Mouse (Mus musculus) left cerebral cortex, adult 2 months (tissue): ENCODE data around the gene Cacna1c. TPM values are rescaled to one million over a fixed set of nuclear protein-coding genes. Genes with fewer than 3 reads are reported as not detected.
A peak's percentile ranks its signal among the peaks of the same experiment; 100 is the strongest.

Source experiments
- DNase-seq, 2 experiments: peaks; one replicate each; pipeline ENCODE4 v3.0.0; 2021 to 2022; ENCODE audit warnings: low spot score in 2 of 2, mixed read lengths in 1 of 2; ENCODE audit errors: extremely low spot score in 1 of 2
- H3K27ac ChIP-seq: fragments of 200-600 bp; 2 replicates; pipeline ENCODE4 v1.8.1; 2022
- H3K4me3 ChIP-seq: fragments of 200-600 bp; 2 replicates; pipeline ENCODE4 v1.8.1; 2022
- CTCF ChIP-seq: fragments of 200-600 bp; IDR thresholded peaks from 2 replicates; pipeline ENCODE4 v1.8.1; 2022; ENCODE audit warnings: antibody characterized with exemption, mild to moderate bottlenecking, moderate library complexity
- intact Hi-C: fragments of 180-260 bp; cut with DNase I; formaldehyde crosslinking; loops from one replicate; pipeline ENCODE4 v1.15.1; 2025
- total RNA-seq, 2 experiments: library from RNA; stranded (reverse); gene quantifications; 2 replicates each; pipeline ENCODE4 v1.2.3; 2021

Gene Cacna1c
- total RNA-seq, 2 experiments from 2014 or later = 69.1 to 73.9 TPM

DNA sequence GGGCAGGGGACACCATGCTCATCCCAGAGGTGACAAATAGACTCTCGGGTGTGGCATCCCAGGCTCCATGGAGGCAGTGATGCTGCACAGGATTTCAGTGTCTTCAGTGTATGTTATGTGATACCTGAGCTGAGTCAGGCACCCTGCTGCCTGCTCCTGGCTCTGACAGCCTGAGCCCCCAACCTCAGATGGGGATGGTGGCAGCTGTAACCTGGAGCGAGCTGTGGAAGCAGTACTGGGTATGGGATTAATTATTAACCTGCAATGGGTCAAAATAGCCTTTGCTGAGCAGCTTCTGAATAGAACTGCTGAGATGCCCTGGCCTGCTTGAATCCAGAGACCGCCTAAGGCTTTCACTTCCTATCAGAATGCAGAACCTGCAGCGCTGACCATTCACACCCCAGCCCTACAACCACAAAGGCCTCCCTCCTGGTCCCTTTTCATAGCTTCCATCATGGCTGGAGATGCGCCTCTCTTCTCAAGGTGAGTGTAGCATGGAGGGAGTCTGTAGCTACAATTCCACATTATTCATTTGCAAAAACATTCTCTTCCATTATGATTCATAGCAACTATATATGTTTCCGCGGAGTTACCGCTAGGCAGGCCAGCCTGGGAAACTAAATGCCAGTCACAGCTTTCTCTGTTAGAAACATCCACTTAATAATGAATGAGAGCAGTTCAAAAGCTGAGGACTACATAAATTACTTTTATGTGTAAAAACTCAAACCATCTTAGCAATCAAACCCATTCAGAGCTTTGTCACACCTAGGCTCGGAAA, 206.0 kb downstream of the Cacna1c start:
- no peak for DNase-seq
- intact Hi-C loops = no loop called here
- no peak for TF ChIP-seq CTCF
- Histone ChIP-seq H3K4me3 (no peak overlapping the region), H3K27ac (no peak overlapping the region)

DNA sequence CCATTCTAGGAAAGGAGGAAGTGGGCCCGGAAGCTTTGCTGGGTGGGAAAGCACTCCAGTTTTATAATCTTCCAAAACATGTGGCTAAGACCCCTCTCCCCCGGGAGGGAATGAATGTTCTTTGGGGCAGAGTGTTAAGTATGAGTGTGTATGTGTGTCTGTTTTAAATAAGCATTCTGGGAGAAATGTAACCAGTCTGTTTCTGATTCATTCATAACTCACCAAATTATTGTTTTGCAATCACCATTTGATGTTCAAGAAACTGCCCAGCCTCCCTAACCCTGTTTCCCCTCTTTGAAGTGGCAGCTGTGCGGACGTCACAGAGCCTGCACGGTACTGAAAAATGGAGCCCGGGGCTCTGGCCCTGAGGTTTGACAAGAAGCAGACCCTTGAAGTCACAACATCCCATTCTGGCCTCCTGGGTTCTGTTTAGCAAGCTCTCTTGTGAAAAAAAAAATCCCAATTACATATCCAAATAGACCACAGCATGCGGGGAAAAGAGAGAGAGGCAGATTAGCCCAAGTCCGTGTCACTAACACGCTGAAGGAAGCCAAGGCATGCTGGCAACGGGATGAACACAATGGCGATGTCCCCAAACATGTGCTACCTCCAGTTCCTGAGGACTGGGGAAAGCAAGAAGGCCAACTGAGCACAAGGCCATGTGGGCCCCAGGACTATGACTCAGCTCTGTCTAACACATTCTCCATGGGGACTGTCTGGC, 211.9 kb downstream of the Cacna1c start:
- no peak for DNase-seq
- intact Hi-C loops = no loop called here
- TF ChIP-seq CTCF = no peak
- Histone ChIP-seq H3K4me3 (no peak overlapping the region), H3K27ac (no peak overlapping the region)

DNA sequence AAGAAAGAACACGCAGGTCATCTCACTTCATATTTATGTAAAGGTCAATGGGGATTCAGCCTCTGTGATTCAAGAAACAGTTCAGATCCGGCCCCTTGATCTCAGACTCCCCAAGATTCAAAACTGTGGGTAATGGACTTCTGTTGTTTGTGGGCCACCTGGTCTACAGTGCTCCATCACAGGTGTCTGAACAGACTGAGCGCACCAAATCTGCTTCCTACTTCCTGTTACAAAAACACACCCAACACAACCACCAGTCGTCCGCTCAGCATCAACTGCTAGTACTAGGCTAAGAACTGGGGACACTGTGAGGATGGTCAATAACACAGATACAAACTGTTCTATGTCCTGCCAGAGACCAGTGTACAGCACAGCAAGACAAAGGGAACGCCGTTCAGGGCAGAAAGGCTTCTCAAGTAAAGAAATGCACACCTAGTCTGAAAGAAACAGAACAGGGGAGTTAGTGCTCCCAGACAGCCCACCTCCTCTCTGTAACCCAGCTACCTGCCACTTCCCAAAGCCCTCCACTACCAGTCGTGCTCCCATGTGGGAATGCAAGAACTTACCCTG, 212.7 kb downstream of the Cacna1c start:
- H3K4me3 ChIP-seq = no peak overlapping the region
- TF ChIP-seq CTCF = no peak
- H3K27ac ChIP-seq = no peak overlapping the region
- intact Hi-C loops = no loop called here
- DNase-seq = no peak

DNA sequence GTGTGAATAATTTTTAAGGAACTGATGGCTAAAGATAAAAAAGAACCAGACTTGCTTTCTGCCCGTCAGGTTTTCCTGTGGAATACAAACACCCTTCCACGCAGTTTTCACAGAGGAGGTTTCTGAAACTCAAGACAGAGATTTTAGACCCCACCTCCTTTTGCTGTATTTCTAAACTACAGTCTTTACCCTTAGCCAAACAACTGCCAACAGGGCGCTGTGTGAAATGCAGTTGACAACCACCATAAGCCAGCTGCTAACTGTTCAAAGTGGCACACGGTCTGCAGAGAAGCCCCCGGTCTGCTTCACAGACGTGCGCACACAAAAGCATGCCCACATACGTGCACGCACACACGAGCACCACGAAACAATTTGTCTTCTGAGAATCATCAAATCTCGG, 216.0 kb downstream of the Cacna1c start:
- no peak for DNase-seq
- H3K27ac ChIP-seq = no peak overlapping the region
- intact Hi-C loops = no loop called here

DNA sequence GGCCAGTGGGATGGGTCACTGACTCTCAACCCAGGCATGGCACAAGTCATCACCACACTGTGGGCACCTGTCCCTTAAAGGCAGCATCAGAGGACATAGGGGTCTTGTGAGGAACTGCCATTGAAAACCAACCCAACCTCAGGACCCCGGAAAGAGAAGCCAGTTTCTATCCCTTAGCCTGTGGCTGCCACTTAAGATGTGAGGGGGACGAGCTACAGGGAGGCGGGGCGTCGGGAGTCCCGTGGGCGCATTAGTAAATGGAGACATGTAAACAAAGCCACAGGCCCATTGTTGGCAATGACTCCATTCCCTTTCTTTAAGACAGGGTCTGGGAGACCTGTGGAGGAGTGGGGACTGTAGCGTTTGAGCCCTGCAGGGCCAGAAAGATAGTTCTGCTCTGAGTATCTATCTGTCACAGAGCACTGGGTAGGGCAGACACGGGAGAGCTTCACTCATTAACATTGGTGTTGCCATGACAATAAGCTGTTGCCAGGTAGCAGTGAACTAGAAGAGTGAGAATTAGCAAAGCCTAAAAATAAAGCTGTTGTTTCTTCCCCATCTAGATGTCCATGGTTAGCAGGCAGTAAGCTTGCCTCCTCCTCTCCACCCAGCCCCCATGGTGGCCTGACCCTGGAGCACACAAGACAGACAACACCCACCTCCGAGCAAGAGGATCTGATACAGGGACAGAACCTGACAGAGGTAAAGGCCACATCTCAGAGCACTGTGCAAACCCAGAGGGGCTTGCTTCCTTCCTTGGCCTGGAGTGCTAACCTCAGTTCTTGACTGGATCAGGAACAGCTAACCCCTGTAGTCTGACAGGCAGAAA, 218.6 kb downstream of the Cacna1c start:
- no peak for TF ChIP-seq CTCF
- DNase-seq = peak; percentile 37 to 62
- Histone ChIP-seq H3K4me3 (no peak overlapping the region), H3K27ac (peak overlapping the region; percentile 75)
- intact Hi-C loops = loop anchor here (1.0 to 5.0 kb wide), 3 partner anchors 39 to 130 kb away; no protein-coding TSS in a partner anchor

More for the DNA sequence above, 216.0 kb downstream of the Cacna1c start:
- no peak overlapping the region for H3K4me3 ChIP-seq
- no peak for TF ChIP-seq CTCF

DNA sequence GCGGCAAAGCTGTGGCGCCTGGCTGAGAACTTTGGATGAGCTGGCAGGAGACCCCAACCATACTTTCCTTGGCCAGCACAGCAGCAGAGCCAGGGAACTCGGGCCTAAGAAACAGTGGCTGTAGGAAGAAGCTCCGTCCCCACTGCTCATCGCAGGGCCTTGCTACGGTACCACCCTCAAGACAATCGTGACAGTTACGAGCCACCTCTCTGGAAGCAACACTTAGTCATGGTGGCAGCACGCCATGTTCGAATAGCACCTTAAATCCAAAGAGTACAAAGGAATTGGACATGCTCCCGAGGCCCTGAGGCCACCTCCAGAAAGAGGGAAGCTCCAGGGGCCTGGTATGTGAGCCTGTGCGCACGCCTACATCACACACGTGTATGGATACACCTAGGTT, 219.6 kb downstream of the Cacna1c start:
- TF ChIP-seq CTCF = no peak
- DNase-seq = peak; percentile 28 to 67
- intact Hi-C loops = loop anchor here (1.0 to 5.0 kb wide), 3 partner anchors 38 to 131 kb away; no protein-coding TSS in a partner anchor
- H3K27ac ChIP-seq = peak overlapping the region; percentile 66
- no peak overlapping the region for H3K4me3 ChIP-seq

DNA sequence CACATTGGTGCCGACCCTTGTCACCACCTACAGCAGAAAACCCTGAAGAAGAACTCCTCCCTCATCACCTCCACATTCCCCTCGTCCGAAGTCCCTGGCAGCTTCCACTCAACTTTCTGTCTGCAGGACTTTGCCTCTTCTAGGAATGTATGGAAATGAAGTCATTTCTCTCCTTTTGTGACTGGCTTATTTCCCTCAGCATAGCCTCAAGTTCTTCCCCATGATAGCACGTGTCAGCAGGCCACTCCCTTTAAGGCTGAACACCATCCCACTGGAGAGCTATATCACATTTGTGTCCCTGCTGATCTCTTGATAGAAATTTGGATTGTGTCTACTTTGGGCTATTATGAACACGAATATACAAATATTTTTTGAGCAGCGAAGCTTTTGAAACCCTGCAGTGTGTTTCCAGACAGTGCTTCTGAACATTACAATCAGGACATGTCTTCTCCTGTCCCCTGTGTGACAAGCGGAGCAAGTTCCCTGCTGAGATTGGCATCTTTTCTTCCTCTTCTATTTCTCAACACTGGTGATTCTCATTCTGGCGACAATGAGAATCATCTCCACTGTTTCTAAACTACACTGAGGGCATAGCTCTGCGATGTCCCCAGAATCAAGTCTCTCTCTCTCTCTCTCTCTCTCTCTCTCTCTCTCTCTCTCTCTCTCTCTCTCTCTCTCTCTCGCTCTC, 224.2 kb downstream of the Cacna1c start:
- no peak overlapping the region for H3K27ac ChIP-seq
- TF ChIP-seq CTCF = no peak
- intact Hi-C loops = no loop called here
- no peak overlapping the region for H3K4me3 ChIP-seq
- no peak for DNase-seq

DNA sequence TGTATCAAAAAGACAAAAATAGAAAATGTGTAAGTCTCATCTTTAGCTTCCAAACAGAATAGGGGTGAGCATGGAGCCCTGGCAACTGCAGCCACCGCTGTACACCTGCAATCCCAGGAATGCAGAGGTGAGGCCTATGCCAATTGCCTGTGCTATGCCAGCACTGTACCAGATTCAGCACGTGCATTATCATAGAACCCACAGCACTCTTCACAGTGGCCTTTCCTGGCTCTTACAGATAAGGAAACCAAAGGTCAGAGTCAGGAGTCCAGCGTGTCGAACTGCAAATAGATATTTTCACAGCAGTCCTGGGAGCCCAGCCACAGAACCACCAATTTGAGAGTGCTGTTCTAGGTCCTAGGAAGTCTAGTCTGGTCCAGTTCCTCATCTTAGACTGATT, 227.4 kb downstream of the Cacna1c start:
- no peak overlapping the region for H3K27ac ChIP-seq
- no peak for TF ChIP-seq CTCF
- no peak overlapping the region for H3K4me3 ChIP-seq
- DNase-seq = no peak
- intact Hi-C loops = loop anchor here (5.0 kb wide), 1 partner anchor 116 kb away; no protein-coding TSS in a partner anchor

DNA sequence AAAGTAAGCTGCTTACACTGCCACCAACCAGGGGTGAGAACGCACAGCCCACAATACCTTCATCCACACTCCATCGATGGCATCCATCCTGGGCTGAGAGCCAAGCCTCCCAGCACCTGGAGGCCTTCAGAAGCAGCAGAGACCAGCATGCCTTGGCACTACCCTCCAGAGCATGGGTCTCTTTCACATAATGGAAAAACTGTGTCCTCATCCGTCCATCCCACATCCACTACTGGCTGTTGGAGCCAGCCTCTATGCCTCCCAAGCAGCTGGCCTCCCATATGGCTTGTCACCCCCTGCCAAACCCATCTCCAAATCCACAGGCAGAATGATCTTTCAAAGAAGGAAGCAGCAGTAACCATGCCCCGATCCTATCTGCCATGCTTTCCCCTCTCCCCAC, 229.3 kb downstream of the Cacna1c start:
- intact Hi-C loops = loop anchor here (5.0 kb wide), 1 partner anchor 115 kb away; no protein-coding TSS in a partner anchor
- H3K4me3 ChIP-seq = no peak overlapping the region
- no peak for DNase-seq
- no peak overlapping the region for H3K27ac ChIP-seq
- no peak for TF ChIP-seq CTCF

DNA sequence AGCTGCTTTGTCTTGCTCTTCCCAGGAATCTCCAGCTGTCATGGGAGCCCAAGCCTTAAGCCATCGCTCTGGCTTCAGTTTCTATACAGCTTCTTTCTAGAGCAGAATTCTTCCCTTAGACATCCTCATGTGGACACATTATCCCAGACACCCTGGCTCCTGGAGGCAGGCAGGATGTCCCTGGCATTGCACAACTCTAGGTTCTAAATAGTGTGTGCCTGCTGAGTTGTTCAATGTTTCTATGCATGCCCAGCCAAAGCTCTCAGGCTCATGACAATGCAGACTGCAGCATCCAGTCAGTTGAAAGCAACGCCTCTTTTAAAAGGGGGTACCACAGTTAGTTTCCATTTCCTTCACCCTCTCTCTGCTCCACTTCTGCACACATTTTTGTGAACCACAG, 230.6 kb downstream of the Cacna1c start:
- intact Hi-C loops = loop anchor here (5.0 kb wide), 1 partner anchor 113 kb away; no protein-coding TSS in a partner anchor
- Histone ChIP-seq H3K27ac (no peak overlapping the region), H3K4me3 (no peak overlapping the region)
- TF ChIP-seq CTCF = no peak
- no peak for DNase-seq

DNA sequence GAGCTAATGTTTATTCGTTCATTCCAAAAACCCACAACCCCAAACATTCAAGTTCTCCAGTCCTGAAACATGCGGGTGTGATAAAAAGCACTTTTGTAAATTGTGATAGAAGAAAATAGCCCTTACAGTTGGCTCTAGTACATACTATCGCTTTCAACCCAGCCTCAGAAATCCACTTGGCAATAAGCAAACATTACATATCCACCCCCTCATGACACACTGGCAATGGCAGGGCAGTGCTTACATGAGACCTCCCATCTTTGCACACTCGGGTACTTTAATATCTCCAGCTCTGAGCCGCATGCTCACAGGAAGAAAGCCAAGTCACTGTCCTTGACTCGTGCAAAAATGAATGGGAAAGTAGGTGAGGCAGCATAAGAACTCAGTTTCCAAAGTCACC, 232.4 kb downstream of the Cacna1c start:
- no peak for TF ChIP-seq CTCF
- no peak overlapping the region for H3K4me3 ChIP-seq
- H3K27ac ChIP-seq = no peak overlapping the region
- intact Hi-C loops = no loop called here
- no peak for DNase-seq
